Mouse (Mus musculus): ENCODE data around the gene Epha3. TPM values are rescaled to one million over a fixed set of nuclear protein-coding genes. Genes with fewer than 3 reads are reported as not detected.

Epha3 gene
- polyA plus RNA-seq (2012; rRNA removed): 4.7 and 5.8 TPM in 2 replicates

- DNase-seq (ENCODE audit: low spot score): peak; percentile 48
These were observed at the start of gene Epha3 for GRCm38 (mm10) chr16:63863913-63864330. Gene Epha3, minus strand, starts transcription at chr16:63864175.

DNA sequence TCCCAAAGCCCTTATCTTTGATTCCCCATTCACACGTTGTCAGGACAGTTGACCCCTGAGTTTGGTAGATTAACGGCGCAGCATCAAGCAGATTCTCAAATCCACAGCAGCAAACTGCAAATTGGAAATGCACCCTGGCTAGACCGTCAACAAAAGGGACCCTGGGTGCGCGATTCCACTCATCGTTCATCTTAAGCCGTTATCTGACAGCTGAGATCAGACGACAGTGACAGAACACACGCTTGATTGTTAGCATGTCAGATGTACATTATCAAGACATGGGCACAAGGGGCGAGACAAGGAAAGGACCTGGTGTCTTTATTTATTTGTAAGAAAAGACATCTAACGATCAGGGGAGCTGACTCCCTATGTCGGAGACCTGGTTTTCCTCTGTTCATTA is 39.5 kb upstream of the Epha3 start:
- DNase-seq (ENCODE audit: low spot score): no peak

DNA sequence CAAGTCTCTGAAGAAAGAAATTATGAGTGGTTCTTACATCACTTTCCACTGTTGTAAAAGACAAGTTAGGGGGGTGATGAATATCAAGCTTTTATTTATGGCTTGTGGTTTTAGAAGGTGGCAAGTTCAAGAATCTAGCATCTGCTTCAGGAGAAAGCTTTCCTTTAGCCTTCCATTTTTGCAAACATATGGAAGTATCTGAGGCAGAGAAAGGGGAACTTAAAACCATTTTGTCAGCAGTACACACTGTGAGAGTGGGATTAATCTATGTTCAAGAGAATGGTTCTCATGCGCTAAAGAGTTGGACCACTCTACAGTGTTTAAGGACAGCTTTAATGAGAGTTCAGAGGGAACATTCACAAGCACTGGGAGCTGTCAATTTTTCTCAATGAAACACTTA is 17.2 kb upstream of the Epha3 start:
- DNase-seq (ENCODE audit: low spot score): no peak

GRCm38 (mm10) chr16:63872313-63872712 is 8.3 kb upstream of the Epha3 start:
- no peak for DNase-seq (ENCODE audit: low spot score)

DNA sequence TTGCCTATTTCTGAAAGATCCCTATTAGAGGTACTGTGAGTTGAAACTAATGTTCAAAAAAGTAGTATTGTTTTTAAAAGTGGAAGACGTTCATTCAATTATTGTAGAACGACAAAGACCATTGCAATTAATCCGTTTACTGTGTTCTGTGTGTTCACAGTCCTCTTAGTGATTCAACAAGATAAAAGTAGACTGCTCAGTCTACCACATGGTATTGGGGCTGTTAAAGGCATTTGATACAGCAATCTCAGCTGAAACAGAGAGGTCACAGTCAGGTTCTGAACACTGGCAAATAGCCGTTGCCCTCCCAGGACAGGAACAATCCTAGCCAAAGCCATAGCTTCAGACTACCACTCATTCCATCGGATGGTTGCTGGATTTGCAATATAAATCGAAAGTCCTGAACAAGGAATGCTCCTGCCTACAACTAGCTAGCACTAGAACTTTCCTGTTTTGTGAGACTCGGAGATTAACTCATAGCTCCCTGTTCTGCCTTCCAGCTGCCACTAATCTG is 545 bp upstream of the Epha3 start:
- DNase-seq (ENCODE audit: low spot score): no peak

GRCm38 (mm10) chr16:63863181-63863580 is 794 bp downstream of the Epha3 start:
- no peak for DNase-seq (ENCODE audit: low spot score)

GRCm38 (mm10) chr16:63857561-63857960 is 6.4 kb downstream of the Epha3 start:
- DNase-seq (ENCODE audit: low spot score): no peak

DNA sequence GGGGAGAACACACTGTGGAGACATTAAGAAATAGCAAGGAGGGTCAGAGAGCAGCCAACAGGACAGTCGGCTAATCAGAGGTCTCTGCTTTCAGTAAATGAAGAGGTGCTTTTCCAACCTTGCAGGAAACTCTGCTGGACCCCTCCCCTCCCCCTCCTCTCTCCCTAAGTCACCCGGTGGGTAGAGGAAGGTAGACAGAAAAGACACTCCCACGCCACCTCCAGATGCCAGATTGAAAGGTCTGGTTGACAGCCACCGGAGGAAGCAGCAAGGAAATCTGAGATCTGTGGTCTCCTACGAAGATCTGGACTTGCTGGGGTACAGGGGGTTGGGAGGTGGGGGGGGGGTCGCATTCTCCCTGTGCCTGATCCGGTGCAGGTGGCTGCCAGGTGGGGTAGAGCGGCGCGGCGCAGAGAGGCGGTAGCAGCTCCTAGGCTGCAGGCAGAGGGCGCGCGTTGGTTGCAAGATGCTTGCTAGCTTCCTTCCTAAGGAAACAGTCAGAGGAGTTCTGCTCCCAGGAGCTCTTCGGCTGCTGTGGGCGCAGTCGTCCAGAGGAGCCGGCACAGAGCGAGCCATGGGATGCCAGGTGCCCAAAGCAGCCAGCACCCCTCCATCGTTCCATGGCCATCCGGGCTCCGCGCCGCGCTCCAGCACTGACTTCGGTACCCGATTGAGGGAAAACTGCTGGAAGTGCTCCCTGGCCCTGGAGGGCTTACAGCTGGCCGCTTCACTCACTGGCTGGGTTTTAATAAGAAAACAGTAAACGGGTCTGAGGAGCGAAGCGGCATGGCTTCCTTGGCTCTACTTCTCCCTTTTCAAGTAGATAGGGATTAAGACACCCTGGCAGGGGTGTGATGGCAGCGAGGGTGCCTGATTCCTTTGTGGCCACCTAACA is 7.1 kb downstream of the Epha3 start:
- DNase-seq (ENCODE audit: low spot score): peak; percentile 47

DNA sequence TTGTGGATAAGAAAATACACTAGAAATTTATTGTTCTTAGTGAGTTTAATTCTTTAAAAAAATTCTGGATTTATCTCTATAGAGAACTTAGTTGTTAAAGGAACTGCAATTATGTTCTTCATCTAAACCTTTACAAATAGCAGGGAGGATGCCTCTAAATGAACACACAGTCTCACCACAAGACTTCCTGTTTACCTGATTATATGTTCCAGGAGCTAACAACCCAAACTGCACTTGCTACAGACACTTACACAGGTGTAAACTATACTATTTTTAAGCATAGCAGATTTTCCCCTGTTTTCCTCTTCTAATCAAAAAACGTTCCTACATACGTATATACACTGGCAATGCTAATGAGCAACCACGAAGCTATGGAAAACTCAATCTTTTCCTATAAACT is 13.7 kb downstream of the Epha3 start:
- DNase-seq (ENCODE audit: low spot score): no peak

DNA sequence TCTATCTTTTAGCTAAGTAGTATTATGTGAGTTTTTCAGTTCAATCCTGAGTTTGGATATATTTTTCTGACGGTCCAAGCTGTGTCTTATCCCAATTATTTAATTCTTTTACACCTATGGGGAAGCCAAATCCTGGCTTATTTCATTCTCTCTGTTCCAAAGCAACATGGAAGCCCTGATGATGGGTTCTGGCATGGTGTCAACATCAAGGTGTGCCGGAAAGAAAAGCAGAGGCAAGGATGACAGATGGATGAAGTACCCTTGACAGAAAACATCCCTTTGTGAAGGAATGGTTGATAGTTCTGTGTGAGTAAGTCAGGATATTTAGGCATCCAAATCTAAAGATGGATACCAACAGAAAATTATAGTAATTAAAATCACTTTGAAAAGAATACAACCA is 21.1 kb downstream of the Epha3 start:
- DNase-seq (ENCODE audit: low spot score): no peak

- no peak for DNase-seq (ENCODE audit: low spot score)
These were observed 26.5 kb downstream of the Epha3 start for GRCm38 (mm10) chr16:63837466-63837865.

GRCm38 (mm10) chr16:63821164-63821563 is 42.8 kb downstream of the Epha3 start:
- no peak for DNase-seq (ENCODE audit: low spot score)

GRCm38 (mm10) chr16:63817606-63818005 is 46.4 kb downstream of the Epha3 start:
- no peak for DNase-seq (ENCODE audit: low spot score)

DNA sequence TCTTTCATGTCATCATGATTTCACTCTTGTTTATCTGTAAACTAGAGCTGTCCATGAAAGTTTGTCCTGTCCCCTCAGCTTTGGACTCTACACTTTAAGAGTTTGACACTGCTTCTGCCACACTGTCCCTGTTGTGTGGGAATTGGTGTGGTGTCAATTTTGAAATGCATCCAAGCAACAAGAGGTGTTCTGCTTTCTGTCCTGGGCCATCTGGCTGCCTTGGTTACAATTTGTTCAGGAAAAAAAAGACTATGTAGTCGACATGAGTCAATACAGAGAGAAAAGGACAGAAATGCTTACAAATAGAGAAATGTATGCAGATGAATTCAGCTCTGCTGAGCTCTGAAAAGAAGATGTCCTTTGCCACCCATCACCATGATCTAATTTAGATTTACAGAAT is 47.3 kb downstream of the Epha3 start:
- DNase-seq (ENCODE audit: low spot score): no peak

- no peak for DNase-seq (ENCODE audit: low spot score)
These were observed 54.1 kb downstream of the Epha3 start for GRCm38 (mm10) chr16:63809871-63810270.

- no peak for DNase-seq (ENCODE audit: low spot score)
These were observed 55.0 kb downstream of the Epha3 start for GRCm38 (mm10) chr16:63808991-63809390.

- no peak for DNase-seq (ENCODE audit: low spot score)
These were observed 57.4 kb downstream of the Epha3 start for GRCm38 (mm10) chr16:63806437-63807129.

DNA sequence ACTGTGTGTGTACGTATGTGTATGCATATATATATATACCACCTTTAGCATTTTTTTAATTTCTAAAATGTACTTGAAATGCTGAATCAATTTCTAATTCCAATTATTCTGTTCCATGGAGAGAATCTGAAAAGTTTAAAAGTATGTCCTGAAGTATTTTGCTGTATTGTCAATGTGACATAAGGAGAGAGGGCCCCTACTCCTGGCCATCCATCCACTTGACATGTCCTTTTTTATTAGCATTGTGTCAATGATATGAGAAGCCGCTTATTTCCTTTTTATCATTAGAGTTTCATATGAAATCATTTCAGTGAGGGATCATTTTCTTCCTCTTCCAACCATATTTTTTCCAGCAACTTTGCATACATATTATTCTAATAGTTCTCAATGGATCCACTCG is 58.0 kb downstream of the Epha3 start:
- DNase-seq (ENCODE audit: low spot score): no peak

DNA sequence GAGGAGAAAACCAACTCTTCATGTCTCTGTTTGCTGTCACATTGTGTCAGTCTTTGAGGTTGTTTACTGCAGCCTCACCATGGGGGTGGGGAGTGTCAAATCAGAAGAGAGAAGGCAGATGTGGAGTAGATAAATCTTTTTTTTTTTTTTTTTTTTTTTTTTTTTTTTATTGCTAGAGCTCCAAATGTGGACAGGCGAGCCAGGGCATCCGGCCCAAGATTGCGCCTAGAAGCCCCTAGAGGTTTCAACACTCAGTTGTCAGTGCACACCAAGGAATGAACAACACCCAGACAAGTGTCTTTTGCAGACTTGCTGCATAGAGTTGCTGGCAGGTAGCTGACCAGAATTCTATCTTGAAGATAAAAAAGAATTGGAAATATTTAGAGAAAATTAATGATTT is 62.5 kb downstream of the Epha3 start:
- DNase-seq (ENCODE audit: low spot score): no peak

GRCm38 (mm10) chr16:63798341-63798740 is 65.6 kb downstream of the Epha3 start:
- DNase-seq (ENCODE audit: low spot score): no peak

GRCm38 (mm10) chr16:63794292-63794691 is 69.7 kb downstream of the Epha3 start:
- no peak for DNase-seq (ENCODE audit: low spot score)

GRCm38 (mm10) chr16:63793805-63794204 is 70.2 kb downstream of the Epha3 start:
- no peak for DNase-seq (ENCODE audit: low spot score)

DNA sequence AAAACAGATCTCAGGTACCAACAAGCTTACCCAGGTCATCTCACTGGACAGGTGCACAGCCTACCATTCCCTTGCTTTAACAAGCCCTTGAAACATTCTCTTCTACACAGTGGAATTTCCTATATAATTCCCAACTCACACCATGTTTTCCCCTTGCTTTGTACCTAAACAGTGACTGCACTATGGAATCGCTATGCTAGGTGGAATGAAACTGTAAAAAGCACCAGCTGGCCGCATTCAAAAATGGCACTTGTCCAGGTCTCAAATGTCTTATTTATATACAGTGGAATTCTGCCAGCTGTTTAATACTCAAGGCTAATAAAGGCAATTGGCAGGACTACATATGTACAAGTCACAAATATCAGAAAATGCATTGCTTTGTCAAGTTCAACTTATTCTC is 71.9 kb downstream of the Epha3 start:
- no peak for DNase-seq (ENCODE audit: low spot score)

All from urinary bladder, adult 2 months (tissue).